In the genomic region with DNA sequence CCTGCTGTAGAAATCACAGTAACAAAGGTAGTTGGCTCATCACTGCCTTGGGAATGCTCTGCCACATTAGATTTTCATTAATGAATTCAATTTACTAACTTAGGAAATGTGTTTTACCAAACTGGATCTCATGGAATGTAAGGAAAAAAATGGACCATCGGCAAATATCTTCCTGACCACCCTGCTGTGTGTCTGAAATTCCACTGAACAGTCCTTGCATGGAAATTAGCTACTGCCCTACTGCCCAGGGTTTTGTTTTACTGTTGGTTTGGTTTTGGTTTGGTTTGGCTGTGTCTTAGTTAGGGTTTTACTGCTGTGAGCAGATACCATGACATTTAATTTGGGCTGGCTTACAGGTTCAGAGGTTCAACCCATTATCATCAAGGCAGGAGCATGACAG, we compare ENCODE assay signal across 32 mouse cellular contexts.
"Had no signal": no experiment of that assay in that cellular context is flagged by ENCODE, and none has a peak within 500 bp of the region (broad histone marks: within the 10 kb centered on the region; RNA-seq: fewer than 3 reads in every experiment).

No protein-coding gene starts in this region.

- H3K4me1 ChIP-seq: limb, embryonic 10.5 days; limb, embryonic 12.5 days; limb, embryonic 13.5 days; limb, embryonic 15.5 days; liver, embryonic 12.5 days; liver, embryonic 13.5 days; liver, embryonic 15.5 days; lung, embryonic 15.5 days; megakaryocyte, embryonic 14.5 days; midbrain, embryonic 10.5 days; midbrain, embryonic 12.5 days; midbrain, embryonic 13.5 days; midbrain, embryonic 15.5 days; neural tube, embryonic 12.5 days had no signal

- H3K27me3 ChIP-seq: limb, embryonic 15.5 days; lung, embryonic 15.5 days; midbrain, embryonic 13.5 days; midbrain, embryonic 15.5 days; neural tube, embryonic 12.5 days had no signal

- H3K4me2 ChIP-seq: limb, embryonic 12.5 days; limb, embryonic 13.5 days; limb, embryonic 15.5 days; liver, embryonic 11.5 days; liver, embryonic 12.5 days; liver, embryonic 13.5 days; liver, embryonic 15.5 days; lung, embryonic 14.5 days; lung, embryonic 15.5 days; midbrain, embryonic 11.5 days; midbrain, embryonic 12.5 days; midbrain, embryonic 13.5 days; midbrain, embryonic 15.5 days; neural tube, embryonic 12.5 days had no signal

- H3K9me3 ChIP-seq: limb, embryonic 10.5 days; limb, embryonic 12.5 days; limb, embryonic 15.5 days; liver, embryonic 12.5 days; liver, embryonic 15.5 days; lung, embryonic 15.5 days; midbrain, embryonic 10.5 days; midbrain, embryonic 13.5 days; midbrain, embryonic 15.5 days had no signal

- H3K36me3 ChIP-seq: limb, embryonic 10.5 days; limb, embryonic 12.5 days; limb, embryonic 13.5 days; limb, embryonic 15.5 days; liver, embryonic 12.5 days; liver, embryonic 13.5 days; liver, embryonic 15.5 days; lung, embryonic 15.5 days; midbrain, embryonic 10.5 days; midbrain, embryonic 12.5 days; midbrain, embryonic 13.5 days; midbrain, embryonic 15.5 days; neural tube, embryonic 12.5 days had no signal

- H3K9ac ChIP-seq: limb, embryonic 12.5 days; limb, embryonic 13.5 days; limb, embryonic 15.5 days; liver, embryonic 12.5 days; liver, embryonic 13.5 days; liver, embryonic 14.5 days; liver, embryonic 15.5 days; liver, postnatal 0 days; lung, embryonic 14.5 days; lung, embryonic 15.5 days; midbrain, embryonic 12.5 days; midbrain, embryonic 13.5 days; midbrain, embryonic 15.5 days; neural tube, embryonic 12.5 days had no signal

- ATAC-seq: liver, embryonic 12.5 days; liver, postnatal 0 days; lung, postnatal 0 days; midbrain, embryonic 13.5 days; midbrain, embryonic 15.5 days; midbrain, embryonic 16.5 days had no signal

- DNase-seq: left cerebral cortex, postnatal 4 days; liver; liver, embryonic 13.5 days; liver, postnatal 0 days; lung, adult 18-20 months; lung, adult 2 months; lung, embryonic 14.5 days; lung, postnatal 10 days; lung, postnatal 14 days; lung, postnatal 36 days; lung, postnatal 4 days; midbrain, embryonic 14.5 days had no signal

- H3K4me3 ChIP-seq: limb, embryonic 10.5 days; limb, embryonic 12.5 days; limb, embryonic 13.5 days; limb, embryonic 15.5 days; liver, embryonic 12.5 days; liver, embryonic 13.5 days; liver, embryonic 15.5 days; lung, embryonic 15.5 days; megakaryocyte, embryonic 14.5 days; midbrain, embryonic 10.5 days; midbrain, embryonic 12.5 days; midbrain, embryonic 13.5 days; midbrain, embryonic 15.5 days; myocyte; neural tube, embryonic 12.5 days had no signal

- H3K27ac ChIP-seq: limb, embryonic 10.5 days; limb, embryonic 12.5 days; limb, embryonic 13.5 days; limb, embryonic 15.5 days; liver, embryonic 12.5 days; liver, embryonic 13.5 days; liver, embryonic 14.5 days; liver, embryonic 15.5 days; lung, embryonic 15.5 days; macrophage; midbrain, embryonic 10.5 days; midbrain, embryonic 12.5 days; midbrain, embryonic 13.5 days; midbrain, embryonic 15.5 days; neural tube, embryonic 12.5 days had no signal
